In the genomic region with DNA sequence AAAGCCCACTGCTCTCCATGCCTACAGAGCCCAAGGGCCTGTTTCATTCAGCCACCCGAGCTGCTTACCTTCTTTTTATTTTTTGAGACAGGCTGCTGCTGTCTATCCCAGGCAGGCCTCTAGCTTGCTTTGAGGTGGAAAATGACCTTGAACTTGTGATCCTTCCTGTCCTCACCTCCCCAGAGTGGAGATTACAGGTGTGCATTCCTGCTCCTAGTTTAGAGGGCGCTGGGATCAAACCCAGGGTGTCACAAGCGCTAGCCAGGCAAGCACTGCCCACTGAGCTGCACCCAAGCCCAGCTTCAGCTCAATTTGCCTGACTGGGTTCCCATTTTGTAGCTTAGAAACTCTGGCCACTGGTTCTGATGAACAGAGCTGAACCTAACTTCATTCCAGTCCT, we compare ENCODE assay signal across 13 mouse cellular contexts. TPM values are rescaled to one million over a fixed set of nuclear protein-coding genes. Genes with fewer than 3 reads are reported as not detected.
DNase-seq lines count a peak whose midpoint lies in the region; ATAC-seq and TF ChIP-seq lines count a peak whose summit lies in the region.
"Had no signal": no experiment of that assay in that cellular context is flagged by ENCODE, and none has a peak within 500 bp of the region (broad histone marks: within the 10 kb centered on the region; RNA-seq: fewer than 3 reads in every experiment).

No protein-coding gene starts in this region.

- TF ChIP-seq CTCF in embryonic fibroblast, embryonic 13.5 days (IDR thresholded peaks at IDR 0.05; ENCODE audit: borderline replicate concordance, insufficient read depth, low read length) = no peak

- no peak for ATAC-seq in heart, embryonic 12.5 days (ENCODE audit: insufficient number of reproducible peaks, low FRiP score)
- ATAC-seq in limb, embryonic 12.5 days (ENCODE audit: insufficient number of reproducible peaks, insufficient read depth, low FRiP score, low TSS enrichment, low read depth) = no peak
- ATAC-seq in stomach, embryonic 14.5 days (ENCODE audit: insufficient number of reproducible peaks, insufficient read depth, low FRiP score, low read depth) = no peak

- H3K4me3 ChIP-seq in heart, embryonic 12.5 days = no peak overlapping the region
- no peak overlapping the region for H3K4me3 ChIP-seq in limb, embryonic 12.5 days (replicated peaks)
- H3K4me3 ChIP-seq in limb, embryonic 10.5 days = no peak overlapping the region
- no peak overlapping the region for H3K4me3 ChIP-seq in embryonic fibroblast, embryonic 13.5 days (ENCODE audit: insufficient read depth, low read length)
- H3K4me3 ChIP-seq in stomach, embryonic 14.5 days (ENCODE audit: low read depth, low read length) = no peak overlapping the region

- no peak for TF ChIP-seq POLR2A in embryonic fibroblast, embryonic 13.5 days (IDR thresholded peaks at IDR 0.05; ENCODE audit: low read depth, low read length)

- 0 out of 2 replicates have a peak, but pooled peaks cover 10% of the 10 kb centered on the region for H3K36me3 ChIP-seq in heart, embryonic 12.5 days
- H3K36me3 ChIP-seq in limb, embryonic 12.5 days = peaks cover 4% of the 10 kb centered on the region; the same call in 1 of the 2 replicates
- peaks cover 10% of the 10 kb centered on the region; the same call in 1 of the 2 replicates for H3K36me3 ChIP-seq in limb, embryonic 10.5 days
- H3K36me3 ChIP-seq in stomach, embryonic 14.5 days (ENCODE audit: control insufficient read depth, insufficient read depth, low read length) = no peaks in the 10 kb centered on the region

- WGBS in heart, embryonic 12.5 days = 49% methylated on average over 3 of the region's 3 CpGs
- 69% methylated on average over 3 of the region's 3 CpGs for WGBS in limb, embryonic 12.5 days
- WGBS in limb, embryonic 10.5 days = 85% methylated on average over 3 of the region's 3 CpGs
- 67% methylated on average over 3 of the region's 3 CpGs for WGBS in stomach, embryonic 14.5 days

- H3K27ac ChIP-seq in heart, embryonic 12.5 days (ENCODE audit: poor library complexity, severe bottlenecking) = peak overlapping the region; percentile 75
- peak overlapping the region; percentile 45; the same call in 1 of the 2 replicates for H3K27ac ChIP-seq in limb, embryonic 12.5 days
- no peak overlapping the region for H3K27ac ChIP-seq in limb, embryonic 10.5 days
- peak overlapping the region; percentile 97 for H3K27ac ChIP-seq in embryonic fibroblast, embryonic 13.5 days (ENCODE audit: insufficient read depth, low read length)
- peak overlapping the region; percentile 63; the same call in 1 of the 2 replicates for H3K27ac ChIP-seq in stomach, embryonic 14.5 days (ENCODE audit: low read length)

- no peak for DNase-seq in heart, adult 9 months (ENCODE audit: low spot score in 2 of 2)
- DNase-seq in limb, embryonic 10.5 days (ENCODE audit: low spot score) = no peak
- no peak for DNase-seq in left cerebral cortex, adult 8-10 months (ENCODE audit: low spot score in 2 of 2)
- DNase-seq: cerebellum, adult 2 months; embryo, embryonic 11 days; gastrocnemius, postnatal 25 days; kidney, adult 11 months; liver had no signal

- no peaks in the 10 kb centered on the region for H3K9me3 ChIP-seq in heart, embryonic 12.5 days (replicated peaks)
- H3K9me3 ChIP-seq in limb, embryonic 12.5 days = no peaks in the 10 kb centered on the region
- no peaks in the 10 kb centered on the region for H3K9me3 ChIP-seq in limb, embryonic 10.5 days (replicated peaks)
- no peaks in the 10 kb centered on the region for H3K9me3 ChIP-seq in stomach, embryonic 14.5 days (ENCODE audit: control insufficient read depth, low read depth, low read length)

- no peaks in the 10 kb centered on the region for H3K27me3 ChIP-seq in heart, embryonic 12.5 days (replicated peaks)
- H3K27me3 ChIP-seq in limb, embryonic 12.5 days = no peaks in the 10 kb centered on the region
- H3K27me3 ChIP-seq in limb, embryonic 10.5 days (ENCODE audit: low read depth, poor library complexity, severe bottlenecking) = no peaks in the 10 kb centered on the region
- H3K27me3 ChIP-seq in stomach, embryonic 14.5 days (ENCODE audit: control insufficient read depth, insufficient read depth, low read length) = no peaks in the 10 kb centered on the region
- H3K27me3 ChIP-seq: CH12.LX had no signal

- no peak overlapping the region for H3K4me2 ChIP-seq in heart, embryonic 12.5 days
- H3K4me2 ChIP-seq in limb, embryonic 12.5 days = no peak overlapping the region
- no peak overlapping the region for H3K4me2 ChIP-seq in stomach, embryonic 14.5 days (replicated peaks; ENCODE audit: low read depth, low read length)

- H3K4me1 ChIP-seq in heart, embryonic 12.5 days (replicated peaks) = peaks cover 35% of the 10 kb centered on the region
- H3K4me1 ChIP-seq in limb, embryonic 12.5 days (replicated peaks) = 0 out of 2 replicates have a peak, but pooled peaks cover 5% of the 10 kb centered on the region
- H3K4me1 ChIP-seq in limb, embryonic 10.5 days = peaks cover 5% of the 10 kb centered on the region; the same call in 1 of the 2 replicates
- peaks cover 19% of the 10 kb centered on the region for H3K4me1 ChIP-seq in embryonic fibroblast, embryonic 13.5 days (ENCODE audit: control insufficient read depth, insufficient read depth, low read length)
- H3K4me1 ChIP-seq in stomach, embryonic 14.5 days (ENCODE audit: control insufficient read depth, insufficient read depth, low read length) = peaks cover 15% of the 10 kb centered on the region

- no peak overlapping the region for H3K9ac ChIP-seq in heart, embryonic 12.5 days
- no peak overlapping the region for H3K9ac ChIP-seq in limb, embryonic 12.5 days (replicated peaks)
- no peak overlapping the region for H3K9ac ChIP-seq in stomach, embryonic 14.5 days (replicated peaks; ENCODE audit: low read depth, low read length)

RNA-seq across cellular contexts. Expression of a gene that starts 44.7 kb away (rescaled TPM):
- polyA plus RNA-seq in heart, embryonic 12.5 days (2016; fragmentation: Nextera tagmentation; extraction: Ambion mirVana) = 54.8 and 58.6 TPM in 2 replicates
- 62.5 and 63.7 TPM in 2 replicates for polyA plus RNA-seq in limb, embryonic 12.5 days (2016; fragmentation: Nextera tagmentation; extraction: Ambion mirVana)
- polyA plus RNA-seq in limb, embryonic 10.5 days (2016; fragmentation: Nextera tagmentation; extraction: Ambion mirVana) = 31.6 and 41.5 TPM in 2 replicates
- 120 and 129 TPM in 2 replicates for polyA plus RNA-seq in embryonic fibroblast, embryonic 13.5 days (2011; ENCODE audit: insufficient read length, low read depth, missing spikeins)
- polyA plus RNA-seq in stomach, embryonic 14.5 days (2014; fragmentation: Nextera tagmentation; extraction: Ambion mirVana) = 62.2 and 63.6 TPM in 2 replicates
- 10 to 100 TPM; 83.8 to 90.6 (median 86.9) TPM for total RNA-seq in left cerebral cortex, adult 8-10 months (2022)

RNA-seq across cellular contexts. Expression of a gene that starts 45.5 kb away (rescaled TPM):
- 36.3 and 36.6 TPM in 2 replicates for polyA plus RNA-seq in heart, embryonic 12.5 days (2016; fragmentation: Nextera tagmentation; extraction: Ambion mirVana)
- polyA plus RNA-seq in limb, embryonic 12.5 days (2016; fragmentation: Nextera tagmentation; extraction: Ambion mirVana) = 34.9 and 36.2 TPM in 2 replicates
- 29.7 and 33.0 TPM in 2 replicates for polyA plus RNA-seq in limb, embryonic 10.5 days (2016; fragmentation: Nextera tagmentation; extraction: Ambion mirVana)
- 11.5 and 16.5 TPM in 2 replicates for polyA plus RNA-seq in embryonic fibroblast, embryonic 13.5 days (2011; ENCODE audit: insufficient read length, low read depth, missing spikeins)
- 29.6 and 34.1 TPM in 2 replicates for polyA plus RNA-seq in stomach, embryonic 14.5 days (2014; fragmentation: Nextera tagmentation; extraction: Ambion mirVana)
- total RNA-seq in left cerebral cortex, adult 8-10 months (2022) = 10 to 100 TPM; 58.0 to 65.7 (median 61.2) TPM
